ENCODE assay signal across 24 mouse cellular contexts in the genomic region with DNA sequence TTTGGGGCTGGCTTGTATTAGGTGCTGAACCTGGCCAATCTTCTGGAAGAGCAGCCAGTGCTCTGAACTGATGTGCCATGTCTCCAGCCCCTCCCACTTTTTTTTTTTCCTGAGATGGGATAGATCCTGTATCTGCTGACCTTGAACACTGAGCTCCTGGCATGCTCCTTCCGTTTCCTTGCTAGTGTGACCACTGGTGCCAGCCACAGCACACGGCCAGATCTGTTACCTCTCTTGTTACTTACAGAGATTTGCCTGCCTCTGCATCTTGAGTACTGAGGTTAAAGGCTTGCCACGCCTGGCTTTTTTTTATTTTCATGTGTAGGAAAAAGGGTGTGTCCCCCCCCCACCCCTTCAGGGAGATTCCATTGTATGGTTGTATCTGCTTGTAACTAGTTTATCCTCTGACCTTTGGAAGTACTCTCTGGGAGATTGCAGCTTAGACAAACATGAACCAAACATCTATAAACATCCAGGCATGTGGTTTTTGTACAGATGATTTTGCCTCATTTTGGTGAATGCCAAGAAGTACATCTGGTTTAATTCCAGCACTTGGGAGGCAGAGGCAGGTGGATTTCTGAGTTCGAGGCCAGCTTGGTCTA. TPM values are rescaled to one million over a fixed set of nuclear protein-coding genes. Genes with fewer than 3 reads are reported as not detected.
DNase-seq lines count a peak whose midpoint lies in the region; ATAC-seq and TF ChIP-seq lines count a peak whose summit lies in the region.
"Had no signal": no experiment of that assay in that cellular context is flagged by ENCODE, and none has a peak within 500 bp of the region (broad histone marks: within the 10 kb centered on the region; RNA-seq: fewer than 3 reads in every experiment).

No protein-coding gene starts in this region.

- peaks cover 2% of the 10 kb centered on the region for H3K36me3 ChIP-seq in erythroblast, embryonic 14.5 days (ENCODE audit: control insufficient read depth)
- H3K36me3 ChIP-seq in liver, adult 2 months (ENCODE audit: control insufficient read depth, insufficient read depth, low read length) = no peaks in the 10 kb centered on the region
- H3K36me3 ChIP-seq in small intestine, adult 2 months (ENCODE audit: control insufficient read depth, insufficient read depth, low read length) = no peaks in the 10 kb centered on the region
- H3K36me3 ChIP-seq: forebrain, embryonic 15.5 days; hindbrain, embryonic 12.5 days; limb, embryonic 15.5 days; midbrain, embryonic 15.5 days; neural tube, embryonic 12.5 days had no signal

- peak overlapping the region; percentile 88 for H3K27ac ChIP-seq in liver, adult 2 months (replicated peaks; ENCODE audit: insufficient read depth, low read depth, low read length)
- H3K27ac ChIP-seq in small intestine, adult 2 months (ENCODE audit: insufficient read depth, low read depth, low read length) = peak overlapping the region; percentile 17; the same call in 1 of the 2 replicates
- H3K27ac ChIP-seq: forebrain, embryonic 15.5 days; hindbrain, embryonic 12.5 days; limb, embryonic 15.5 days; macrophage; midbrain, embryonic 15.5 days; neural tube, embryonic 12.5 days had no signal

- H3K9ac ChIP-seq in liver, adult 2 months (ENCODE audit: low read depth, low read length) = no peak overlapping the region
- H3K9ac ChIP-seq: forebrain, embryonic 15.5 days; hindbrain, embryonic 12.5 days; limb, embryonic 15.5 days; midbrain, embryonic 15.5 days; neural tube, embryonic 12.5 days had no signal

- peak; percentile 99 for DNase-seq in liver, adult 2 months (ENCODE audit: extremely low read depth, low read depth, low spot score)
- no peak for DNase-seq in liver
- peak; percentile 53 for DNase-seq in large intestine, adult 2 months (ENCODE audit: low read depth, low spot score)
- DNase-seq in adrenal gland, adult 18-20 months (ENCODE audit: low spot score in 2 of 2) = no peak
- no peak for DNase-seq in kidney, postnatal 14 days
- DNase-seq: adrenal gland, adult 2 months; cerebellum, adult 2 months; cerebellum, postnatal 25 days; gastrocnemius, postnatal 25 days; heart, postnatal 10 days; kidney, adult 11 months; left cerebral cortex, postnatal 4 days; retina, postnatal 1 day; thymus, postnatal 25 days had no signal

- H3K27me3 ChIP-seq in erythroblast, embryonic 14.5 days (ENCODE audit: control insufficient read depth) = no peaks in the 10 kb centered on the region
- no peaks in the 10 kb centered on the region for H3K27me3 ChIP-seq in liver, adult 2 months (ENCODE audit: control insufficient read depth, insufficient read depth, low read length)
- no peaks in the 10 kb centered on the region for H3K27me3 ChIP-seq in small intestine, adult 2 months (ENCODE audit: control insufficient read depth, insufficient read depth, low read length)
- H3K27me3 ChIP-seq: forebrain, embryonic 15.5 days; hindbrain, embryonic 12.5 days; limb, embryonic 15.5 days; midbrain, embryonic 15.5 days; neural tube, embryonic 12.5 days had no signal

- WGBS in liver, adult 2 months = 22% methylated on average over 4 of the region's 4 CpGs
- 52% methylated on average over 4 of the region's 4 CpGs for WGBS in large intestine, adult 2 months
- WGBS in small intestine, adult 2 months = 39% methylated on average over 4 of the region's 4 CpGs

- H3K79me2 ChIP-seq in liver, adult 2 months (ENCODE audit: control insufficient read depth, insufficient read depth, low read length) = no peaks in the 10 kb centered on the region

- no peaks in the 10 kb centered on the region for H3K9me3 ChIP-seq in erythroblast, embryonic 14.5 days (ENCODE audit: control insufficient read depth, low read length)
- H3K9me3 ChIP-seq: forebrain, embryonic 15.5 days; hindbrain, embryonic 12.5 days; limb, embryonic 15.5 days; midbrain, embryonic 15.5 days; neural tube, embryonic 12.5 days had no signal

- H3K4me3 ChIP-seq in erythroblast, embryonic 14.5 days (replicated peaks) = peak overlapping the region; percentile 45
- no peak overlapping the region for H3K4me3 ChIP-seq in liver, adult 2 months (ENCODE audit: insufficient read depth, low read depth, low read length)
- H3K4me3 ChIP-seq in small intestine, adult 2 months (ENCODE audit: low read depth, low read length) = no peak overlapping the region
- H3K4me3 ChIP-seq: forebrain, embryonic 15.5 days; hindbrain, embryonic 12.5 days; limb, embryonic 15.5 days; midbrain, embryonic 15.5 days; neural tube, embryonic 12.5 days had no signal

- peaks cover 92% of the 10 kb centered on the region for H3K4me1 ChIP-seq in erythroblast, embryonic 14.5 days (ENCODE audit: control insufficient read depth)
- peaks cover 5% of the 10 kb centered on the region; the same call in 1 of the 2 replicates for H3K4me1 ChIP-seq in liver, adult 2 months (ENCODE audit: control insufficient read depth, insufficient read depth, low read length)
- H3K4me1 ChIP-seq in small intestine, adult 2 months (ENCODE audit: control insufficient read depth, insufficient read depth, insufficient read length, low read length) = peaks cover 7% of the 10 kb centered on the region; the same call in 1 of the 2 replicates

- no peak for ATAC-seq in erythroblast, adult 5-6 weeks (replicated peaks; ENCODE audit: low FRiP score, poor library complexity, severe bottlenecking)
- ATAC-seq: forebrain, embryonic 15.5 days; lung, postnatal 0 days; midbrain, embryonic 15.5 days had no signal

- no peak for TF ChIP-seq POLR2A in liver, adult 2 months (IDR thresholded peaks at IDR 0.05; ENCODE audit: extremely low read depth, insufficient read depth, low read length)
- TF ChIP-seq POLR2A in small intestine, adult 2 months (IDR thresholded peaks at IDR 0.05; ENCODE audit: low read depth, low read length) = no peak

- TF ChIP-seq CTCF in liver, adult 2 months (IDR thresholded peaks at IDR 0.05; ENCODE audit: low read depth, low read length) = no peak
- no peak for TF ChIP-seq CTCF in small intestine, adult 2 months (IDR thresholded peaks at IDR 0.05; ENCODE audit: extremely low read depth, insufficient read length, insufficient replicate concordance, low read depth, low read length)

RNA-seq across cellular contexts. Expression of gene Tmem222, which starts 9.0 kb away (rescaled TPM):
- 4.2 and 5.3 TPM in 2 replicates for polyA plus RNA-seq in erythroblast, embryonic 14.5 days (2012)
- total RNA-seq in erythroblast, adult 5-6 weeks (2015; ENCODE audit: low replicate concordance) = 9.8 and 22.3 TPM in 2 replicates
- total RNA-seq in erythroblast, adult 5-6 weeks (2017; ENCODE audit: low replicate concordance) = 1.5 and 6.7 TPM in 2 replicates
- total RNA-seq in liver, adult 2 months (2014; rRNA removed) = 22.7 and 29.7 TPM in 2 replicates
- polyA plus RNA-seq in liver, adult 2 months (2012; rRNA removed) = 45.4 and 57.0 TPM in 2 replicates
- polyA plus RNA-seq in large intestine, adult 2 months (2012; rRNA removed) = 91.8 and 95.3 TPM in 2 replicates
- polyA plus RNA-seq in small intestine, adult 2 months (2012; rRNA removed) = 26.2 and 58.0 TPM in 2 replicates
- total RNA-seq in adrenal gland, adult 18-20 months (2021) = 10 to 100 TPM; 55.5 to 61.6 TPM

RNA-seq across cellular contexts. Expression of gene Sytl1, which starts 23.7 kb away (rescaled TPM):
- 0.07 and 0.20 TPM in 2 replicates for polyA plus RNA-seq in erythroblast, embryonic 14.5 days (2012)
- 0.96 and 1.0 TPM in 2 replicates for total RNA-seq in erythroblast, adult 5-6 weeks (2015; ENCODE audit: low replicate concordance)
- total RNA-seq in erythroblast, adult 5-6 weeks (2017; ENCODE audit: low replicate concordance) = 0.28 and 1.4 TPM in 2 replicates
- 4.2 and 5.1 TPM in 2 replicates for total RNA-seq in liver, adult 2 months (2014; rRNA removed)
- polyA plus RNA-seq in liver, adult 2 months (2012; rRNA removed) = 2.9 and 5.3 TPM in 2 replicates
- polyA plus RNA-seq in large intestine, adult 2 months (2012; rRNA removed) = 14.4 and 15.2 TPM in 2 replicates
- 10.9 and 12.7 TPM in 2 replicates for polyA plus RNA-seq in small intestine, adult 2 months (2012; rRNA removed)
- total RNA-seq in adrenal gland, adult 18-20 months (2021) = 1 to 10 TPM; 1.2 to 1.5 TPM
- polyA plus RNA-seq: macrophage had no signal

RNA-seq across cellular contexts. Expression of gene Map3k6, which starts 46.0 kb away (rescaled TPM):
- polyA plus RNA-seq in erythroblast, embryonic 14.5 days (2012) = 0.64 and 1.2 TPM in 2 replicates
- total RNA-seq in erythroblast, adult 5-6 weeks (2015; ENCODE audit: low replicate concordance) = 0.96 and 4.6 TPM in 2 replicates
- 0.42 TPM in 1 of 2 replicates, not detected in the other for total RNA-seq in erythroblast, adult 5-6 weeks (2017; ENCODE audit: low replicate concordance)
- 0.94 and 1.3 TPM in 2 replicates for total RNA-seq in liver, adult 2 months (2014; rRNA removed)
- 0.76 and 0.80 TPM in 2 replicates for polyA plus RNA-seq in liver, adult 2 months (2012; rRNA removed)
- 42.8 and 65.0 TPM in 2 replicates for polyA plus RNA-seq in large intestine, adult 2 months (2012; rRNA removed)
- polyA plus RNA-seq in small intestine, adult 2 months (2012; rRNA removed) = 1.7 and 75.5 TPM in 2 replicates
- total RNA-seq in adrenal gland, adult 18-20 months (2021) = 10 to 100 TPM; 30.7 to 34.2 TPM

Comparison
In these comparisons a context has a peak if more than half of its experiments do, and no peak if none do; other contexts are left out.
1. DNase-seq: peak in liver, adult 2 months (single experiment) and large intestine, adult 2 months (single experiment); none in liver (single experiment), adrenal gland, adult 18-20 months (0 of 2) and kidney, postnatal 14 days (single experiment).